Mouse (Mus musculus) lung, postnatal 14 days (tissue): Measurements from ENCODE around the gene Obp1b.
"Not testable (repeated sequence)": the region's sequence is repeated elsewhere in the genome, so short reads cannot be mapped to it uniquely, and the experiment has no call there.

Source experiments
- DNase-seq: peaks from one replicate; pipeline ENCODE4 v3.0.0; 2021

Obp1b gene

GRCm38 (mm10) chrX:78186477-78186876 lies at the start of gene Obp1b:
Obp1b (plus strand) TSS chrX:78186777.
- not testable (repeated sequence) for DNase-seq

GRCm38 (mm10) chrX:78202220-78202619 lies 15.6 kb downstream of the Obp1b start:
- not testable (repeated sequence) for DNase-seq

GRCm38 (mm10) chrX:78202829-78203228 lies 16.3 kb downstream of the Obp1b start:
- DNase-seq: no peak
